In genomic region chr11:116463833-116464232, GRCm38 (mm10) we compare ENCODE assay signal across 8 mouse cellular contexts. TPM values are rescaled to one million over a fixed set of nuclear protein-coding genes. Genes with fewer than 3 reads are reported as not detected.
DNase-seq lines count a peak whose midpoint lies in the region; ATAC-seq lines count a peak whose summit lies in the region.

No protein-coding gene starts in this region.

- peak; percentile 63 for DNase-seq in 3134 (ENCODE audit: extremely low read depth, insufficient read length, low spot score)
- DNase-seq in adrenal gland, adult 2 months, result peak; percentile 84
- DNase-seq in embryo, embryonic 11.5 days (ENCODE audit: low read depth, low spot score), result peak; percentile 74
- DNase-seq in heart, adult 18-20 months, result peak; percentile 82 to 93
- DNase-seq in liver, result peak; percentile 89
- DNase-seq in telencephalon, adult 2 months (ENCODE audit: low read depth, low spot score), result peak; percentile 56

- H3K27me3 ChIP-seq in kidney, embryonic 16.5 days (ENCODE audit: insufficient read depth, low read length), result no peaks in the 10 kb centered on the region
- H3K27me3 ChIP-seq in neural tube, embryonic 13.5 days, result no peaks in the 10 kb centered on the region

- H3K4me3 ChIP-seq in kidney, embryonic 16.5 days (ENCODE audit: low read length), result no peak overlapping the region
- no peak overlapping the region for H3K4me3 ChIP-seq in neural tube, embryonic 13.5 days

- ATAC-seq in kidney, embryonic 16.5 days (ENCODE audit: low FRiP score, low TSS enrichment), result peak; percentile 86
- ATAC-seq in neural tube, embryonic 13.5 days (ENCODE audit: low read depth), result peak; percentile 72

- no peak overlapping the region for H3K4me2 ChIP-seq in kidney, embryonic 16.5 days (replicated peaks; ENCODE audit: low read depth, low read length)
- no peak overlapping the region for H3K4me2 ChIP-seq in neural tube, embryonic 13.5 days

- no peaks in the 10 kb centered on the region for H3K36me3 ChIP-seq in kidney, embryonic 16.5 days (ENCODE audit: insufficient read depth, low read length)
- H3K36me3 ChIP-seq in neural tube, embryonic 13.5 days, result no peaks in the 10 kb centered on the region

- no peak overlapping the region for H3K27ac ChIP-seq in kidney, embryonic 16.5 days (ENCODE audit: low read length)
- H3K27ac ChIP-seq in neural tube, embryonic 13.5 days (replicated peaks), result no peak overlapping the region

- H3K4me1 ChIP-seq in kidney, embryonic 16.5 days (ENCODE audit: insufficient read depth, low read length), result no peaks in the 10 kb centered on the region
- peaks cover 4% of the 10 kb centered on the region for H3K4me1 ChIP-seq in neural tube, embryonic 13.5 days (replicated peaks)

- 3% methylated on average over 2 of the region's 2 CpGs for WGBS in kidney, embryonic 16.5 days
- WGBS in neural tube, embryonic 13.5 days, result 14% methylated on average over 2 of the region's 2 CpGs

- H3K9me3 ChIP-seq in kidney, embryonic 16.5 days (ENCODE audit: low read length), result no peaks in the 10 kb centered on the region
- no peaks in the 10 kb centered on the region for H3K9me3 ChIP-seq in neural tube, embryonic 13.5 days

- H3K9ac ChIP-seq in kidney, embryonic 16.5 days (replicated peaks; ENCODE audit: low read length), result no peak overlapping the region
- H3K9ac ChIP-seq in neural tube, embryonic 13.5 days, result no peak overlapping the region

RNA-seq across cellular contexts. Expression of gene Qrich2, which starts 2.2 kb away (rescaled TPM):
- not detected for total RNA-seq in adrenal gland, adult 2 months (2021)
- 0.06 TPM in 1 of 2 replicates, not detected in the other for polyA plus RNA-seq in adrenal gland, adult 2 months (2012; rRNA removed)
- under 1 TPM in 1 of 2 experiments, not detected in 1; 0.05 TPM for total RNA-seq in heart, adult 18-20 months (2021)
- 0.15 and 0.32 TPM in 2 replicates for polyA plus RNA-seq in kidney, embryonic 16.5 days (2015; fragmentation: Nextera tagmentation; extraction: Ambion mirVana)
- not detected in 2 replicates for polyA plus RNA-seq in neural tube, embryonic 13.5 days (2015; fragmentation: Nextera tagmentation; extraction: Ambion mirVana)

RNA-seq across cellular contexts. Expression of gene Ubald2, which starts 29.9 kb away (rescaled TPM):
- 10 to 100 TPM; 16.3 to 35.2 TPM for total RNA-seq in adrenal gland, adult 2 months (2021)
- polyA plus RNA-seq in adrenal gland, adult 2 months (2012; rRNA removed), result 119 and 158 TPM in 2 replicates
- 10 to 100 TPM; 32.0 to 33.3 TPM for total RNA-seq in heart, adult 18-20 months (2021)
- 51.2 and 51.4 TPM in 2 replicates for polyA plus RNA-seq in kidney, embryonic 16.5 days (2015; fragmentation: Nextera tagmentation; extraction: Ambion mirVana)
- 40.7 and 55.0 TPM in 2 replicates for polyA plus RNA-seq in neural tube, embryonic 13.5 days (2015; fragmentation: Nextera tagmentation; extraction: Ambion mirVana)

RNA-seq across cellular contexts. Expression of gene Prpsap1, which starts 30.2 kb away (rescaled TPM):
- total RNA-seq in adrenal gland, adult 2 months (2021), result 10 to 100 TPM; 76.0 to 85.0 TPM
- polyA plus RNA-seq in adrenal gland, adult 2 months (2012; rRNA removed), result 223 and 257 TPM in 2 replicates
- total RNA-seq in heart, adult 18-20 months (2021), result 10 to 100 TPM; 25.1 to 29.4 TPM
- 217 and 226 TPM in 2 replicates for polyA plus RNA-seq in kidney, embryonic 16.5 days (2015; fragmentation: Nextera tagmentation; extraction: Ambion mirVana)
- polyA plus RNA-seq in neural tube, embryonic 13.5 days (2015; fragmentation: Nextera tagmentation; extraction: Ambion mirVana), result 177 and 178 TPM in 2 replicates

RNA-seq across cellular contexts. Expression of gene Rnf157, which starts 51.0 kb away (rescaled TPM):
- total RNA-seq in adrenal gland, adult 2 months (2021), result 1 to 10 TPM; 6.8 to 7.2 TPM
- polyA plus RNA-seq in adrenal gland, adult 2 months (2012; rRNA removed), result 4.6 and 5.5 TPM in 2 replicates
- 1 to 10 TPM; 5.8 to 7.2 TPM for total RNA-seq in heart, adult 18-20 months (2021)
- 6.1 and 6.8 TPM in 2 replicates for polyA plus RNA-seq in kidney, embryonic 16.5 days (2015; fragmentation: Nextera tagmentation; extraction: Ambion mirVana)
- polyA plus RNA-seq in neural tube, embryonic 13.5 days (2015; fragmentation: Nextera tagmentation; extraction: Ambion mirVana), result 64.8 and 72.0 TPM in 2 replicates
